Mouse (Mus musculus): ENCODE results near the gene Vps53. TPM values are rescaled to one million over a fixed set of nuclear protein-coding genes. Genes with fewer than 3 reads are reported as not detected.

Vps53 gene
- polyA plus RNA-seq, 1 experiment from 2014 or later: 34.5 TPM

GRCm38 (mm10) chr11:76077341-76077740, 102.1 kb downstream of the Vps53 start:
- Histone ChIP-seq H3K9ac (no peak overlapping the region), H3K9me3 (ENCODE audit: low read depth, low read length) (no peaks in the 10 kb centered on the region), H3K4me1 (ENCODE audit: insufficient read depth) (peaks cover 7% of the 10 kb centered on the region), H3K4me3 (ENCODE audit: low read depth, low read length) (no peak overlapping the region), H3K4me2 (no peak overlapping the region), H3K27ac (ENCODE audit: low read depth) (no peak overlapping the region), H3K36me3 (ENCODE audit: insufficient read depth) (peaks cover 29% of the 10 kb centered on the region), H3K27me3 (ENCODE audit: insufficient read depth, low read length) (no peaks in the 10 kb centered on the region)
- 83% methylated on average over 6 of the region's 6 CpGs for WGBS
- no peak for ATAC-seq (ENCODE audit: insufficient read depth)
- DNase-seq: no peak
- TF ChIP-seq CTCF (IDR thresholded peaks at IDR 0.05; ENCODE audit: low read depth): no peak

GRCm38 (mm10) chr11:76074296-76075093, 105.0 kb downstream of the Vps53 start:
- no peak overlapping the region for H3K4me2 ChIP-seq
- peak; percentile 78 for DNase-seq

GRCm38 (mm10) chr11:76069816-76070215, 109.6 kb downstream of the Vps53 start:
- Histone ChIP-seq H3K4me1 (ENCODE audit: insufficient read depth) (peaks cover 4% of the 10 kb centered on the region), H3K9me3 (ENCODE audit: low read depth, low read length) (no peaks in the 10 kb centered on the region), H3K27me3 (ENCODE audit: insufficient read depth, low read length) (no peaks in the 10 kb centered on the region), H3K36me3 (ENCODE audit: insufficient read depth) (no peaks in the 10 kb centered on the region; the same call in none of the 2 replicates), H3K4me2 (no peak overlapping the region), H3K9ac (no peak overlapping the region), H3K27ac (ENCODE audit: low read depth) (no peak overlapping the region), H3K4me3 (ENCODE audit: low read depth, low read length) (no peak overlapping the region)
- ATAC-seq (ENCODE audit: insufficient read depth) (no peak), DNase-seq (no peak)
- no peak for TF ChIP-seq CTCF (IDR thresholded peaks at IDR 0.05; ENCODE audit: low read depth)
- 75% methylated on average over 6 of the region's 6 CpGs for whole genome bisulfite sequencing

More at GRCm38 (mm10) chr11:76074296-76075093, 105.0 kb downstream of the Vps53 start:
- Histone ChIP-seq H3K27me3 (ENCODE audit: insufficient read depth, low read length) (no peaks in the 10 kb centered on the region), H3K9me3 (ENCODE audit: low read depth, low read length) (no peaks in the 10 kb centered on the region), H3K4me3 (ENCODE audit: low read depth, low read length) (no peak overlapping the region), H3K9ac (no peak overlapping the region), H3K4me1 (ENCODE audit: insufficient read depth) (peaks cover 7% of the 10 kb centered on the region), H3K36me3 (ENCODE audit: insufficient read depth) (peaks cover 9% of the 10 kb centered on the region), H3K27ac (ENCODE audit: low read depth) (peak overlapping the region; percentile 64)
- WGBS: 28% methylated on average over 11 of the region's 11 CpGs
- 0 out of 2 replicates have a peak, but pooled peaks have one; percentile 12 for TF ChIP-seq CTCF (IDR thresholded peaks at IDR 0.05; ENCODE audit: low read depth)
- peak; percentile 89 for ATAC-seq (ENCODE audit: insufficient read depth)

- no peak for TF ChIP-seq CTCF (IDR thresholded peaks at IDR 0.05; ENCODE audit: low read depth)
- DNase-seq (no peak), ATAC-seq (ENCODE audit: insufficient read depth) (no peak)
- Histone ChIP-seq H3K9ac (no peak overlapping the region), H3K27me3 (ENCODE audit: insufficient read depth, low read length) (no peaks in the 10 kb centered on the region), H3K36me3 (ENCODE audit: insufficient read depth) (peaks cover 3% of the 10 kb centered on the region; the same call in 1 of the 2 replicates), H3K4me2 (no peak overlapping the region), H3K9me3 (ENCODE audit: low read depth, low read length) (no peaks in the 10 kb centered on the region), H3K4me3 (ENCODE audit: low read depth, low read length) (no peak overlapping the region), H3K27ac (ENCODE audit: low read depth) (no peak overlapping the region), H3K4me1 (ENCODE audit: insufficient read depth) (no peaks in the 10 kb centered on the region)
- 79% methylated on average over 15 of the region's 15 CpGs for WGBS
Observed at GRCm38 (mm10) chr11:76066563-76067156, 112.8 kb downstream of the Vps53 start.

- no peak overlapping the region for H3K27ac ChIP-seq (ENCODE audit: low read depth)
- peaks cover 3% of the 10 kb centered on the region; the same call in 1 of the 2 replicates for H3K36me3 ChIP-seq (ENCODE audit: insufficient read depth)
- H3K4me1 ChIP-seq (ENCODE audit: insufficient read depth): no peaks in the 10 kb centered on the region
- 62% methylated on average over 9 of the region's 9 CpGs for WGBS
- DNase-seq: peak; percentile 45
- H3K4me3 ChIP-seq (ENCODE audit: low read depth, low read length): no peak overlapping the region
- no peaks in the 10 kb centered on the region for H3K27me3 ChIP-seq (ENCODE audit: insufficient read depth, low read length)
- no peak for TF ChIP-seq CTCF (IDR thresholded peaks at IDR 0.05; ENCODE audit: low read depth)
- H3K9me3 ChIP-seq (ENCODE audit: low read depth, low read length): no peaks in the 10 kb centered on the region
- H3K4me2 ChIP-seq: no peak overlapping the region
- H3K9ac ChIP-seq: no peak overlapping the region
- ATAC-seq (ENCODE audit: insufficient read depth): no peak
Observed at GRCm38 (mm10) chr11:76065521-76066095, 113.8 kb downstream of the Vps53 start.

GRCm38 (mm10) chr11:76064411-76064810, 115.0 kb downstream of the Vps53 start:
- Histone ChIP-seq H3K9me3 (ENCODE audit: low read depth, low read length) (no peaks in the 10 kb centered on the region), H3K27ac (ENCODE audit: low read depth) (no peak overlapping the region), H3K27me3 (ENCODE audit: insufficient read depth, low read length) (no peaks in the 10 kb centered on the region), H3K36me3 (ENCODE audit: insufficient read depth) (peaks cover 3% of the 10 kb centered on the region; the same call in 1 of the 2 replicates), H3K4me1 (ENCODE audit: insufficient read depth) (peaks cover 6% of the 10 kb centered on the region), H3K9ac (no peak overlapping the region), H3K4me3 (ENCODE audit: low read depth, low read length) (no peak overlapping the region), H3K4me2 (no peak overlapping the region)
- ATAC-seq (ENCODE audit: insufficient read depth): no peak
- TF ChIP-seq CTCF (IDR thresholded peaks at IDR 0.05; ENCODE audit: low read depth): no peak
- WGBS: 77% methylated on average over 7 of the region's 7 CpGs
- DNase-seq: no peak

GRCm38 (mm10) chr11:76060906-76061305, 118.5 kb downstream of the Vps53 start:
- ATAC-seq (ENCODE audit: insufficient read depth) (no peak), DNase-seq (no peak)
- H3K4me2 ChIP-seq: no peak overlapping the region
- no peak overlapping the region for H3K9ac ChIP-seq
- 0 out of 2 replicates have a peak overlapping the region, but pooled peaks have one; percentile 10 for H3K27ac ChIP-seq (ENCODE audit: low read depth)
- peaks cover 7% of the 10 kb centered on the region for H3K4me1 ChIP-seq (ENCODE audit: insufficient read depth)
- H3K9me3 ChIP-seq (ENCODE audit: low read depth, low read length): no peaks in the 10 kb centered on the region
- 81% methylated on average over 2 of the region's 2 CpGs for WGBS
- H3K27me3 ChIP-seq (ENCODE audit: insufficient read depth, low read length): no peaks in the 10 kb centered on the region
- H3K4me3 ChIP-seq (ENCODE audit: low read depth, low read length): no peak overlapping the region
- H3K36me3 ChIP-seq (ENCODE audit: insufficient read depth): peaks cover 3% of the 10 kb centered on the region; the same call in 1 of the 2 replicates
- no peak for TF ChIP-seq CTCF (IDR thresholded peaks at IDR 0.05; ENCODE audit: low read depth)

Data from lung, embryonic 14.5 days (tissue).